Mouse (Mus musculus) ovary, adult 2 months (tissue): Measurements from ENCODE around the gene Tmem82. TPM values are rescaled to one million over a fixed set of nuclear protein-coding genes. Genes with fewer than 3 reads are reported as not detected.

Experiments
- polyA plus RNA-seq: library from polyadenylated mRNA; depleted of rRNA; stranded (reverse); fragments of >200 nt; gene quantifications from 2 replicates; pipeline ENCODE4 v1.2.3, GENCODE M21; 2012; rRNA removed

The Tmem82 gene
- 2.5 and 2.9 TPM in 2 replicates for polyA plus RNA-seq

GRCm38 (mm10) chr4:141618565-141619243 lies at the start of gene Tmem82:
Gene Tmem82, minus strand, starts transcription at chr4:141618633.

GRCm38 (mm10) chr4:141664799-141665198 lies 46.4 kb upstream of the Tmem82 start, which contains the start of gene Plekhm2:
Gene Plekhm2, minus strand, starts transcription at chr4:141664899.

GRCm38 (mm10) chr4:141623666-141624065 lies 5.2 kb upstream of the Tmem82 start, which contains the start of gene Slc25a34:
Gene Slc25a34, minus strand, starts transcription at chr4:141623821.

GRCm38 (mm10) chr4:141605861-141606260 lies 12.6 kb downstream of the Tmem82 start, which contains the start of gene Fblim1:
Gene Fblim1, minus strand, starts transcription at chr4:141606096.

Other genes with a start within 250 kb of the Tmem82 start
- not detected in 2 replicates for gene Clcnka, start 219.9 kb downstream of the Tmem82 start, polyA plus RNA-seq
- not detected in 2 replicates for gene Clcnkb, start 202.6 kb downstream of the Tmem82 start, polyA plus RNA-seq
- 15.4 and 16.0 TPM in 2 replicates for gene Hspb7, start 197.9 kb downstream of the Tmem82 start, polyA plus RNA-seq
- 1.9 and 2.3 TPM in 2 replicates for gene Srarp, start 182.5 kb downstream of the Tmem82 start, polyA plus RNA-seq
- gene Zbtb17, start 174.0 kb downstream of the Tmem82 start, polyA plus RNA-seq: 61.4 and 64.3 TPM in 2 replicates
- gene Spen, start 80.0 kb downstream of the Tmem82 start, polyA plus RNA-seq: 21.1 and 26.2 TPM in 2 replicates
- 38.7 and 43.2 TPM in 2 replicates for gene Fblim1, start 12.5 kb downstream of the Tmem82 start, polyA plus RNA-seq
- 5.1 and 5.5 TPM in 2 replicates for gene Slc25a34, start 5.2 kb upstream of the Tmem82 start, polyA plus RNA-seq
- 69.2 and 81.9 TPM in 2 replicates for gene Plekhm2, start 46.3 kb upstream of the Tmem82 start, polyA plus RNA-seq
- gene Rsc1a1, start 67.0 kb upstream of the Tmem82 start, polyA plus RNA-seq: 10.4 and 14.6 TPM in 2 replicates
- 23.6 and 28.8 TPM in 2 replicates for gene Ddi2, start 104.8 kb upstream of the Tmem82 start, polyA plus RNA-seq
- 0.53 and 0.86 TPM in 2 replicates for gene Agmat, start 128.0 kb upstream of the Tmem82 start, polyA plus RNA-seq
- 14.0 and 14.9 TPM in 2 replicates for gene Dnajc16, start 172.3 kb upstream of the Tmem82 start, polyA plus RNA-seq
- 31.5 and 38.1 TPM in 2 replicates for gene Casp9, start 175.0 kb upstream of the Tmem82 start, polyA plus RNA-seq
- 6.7 and 13.2 TPM in 2 replicates for gene Cela2a, start 207.5 kb upstream of the Tmem82 start, polyA plus RNA-seq
- gene Ctrc, start 227.7 kb upstream of the Tmem82 start, polyA plus RNA-seq: 0.29 and 0.70 TPM in 2 replicates